Mouse (Mus musculus): ENCODE measurements around the gene Nckap1.
"Not testable (repeated sequence)": the region's sequence is repeated elsewhere in the genome, so short reads cannot be mapped to it uniquely, and the experiment has no call there.

The Nckap1 gene

DNA sequence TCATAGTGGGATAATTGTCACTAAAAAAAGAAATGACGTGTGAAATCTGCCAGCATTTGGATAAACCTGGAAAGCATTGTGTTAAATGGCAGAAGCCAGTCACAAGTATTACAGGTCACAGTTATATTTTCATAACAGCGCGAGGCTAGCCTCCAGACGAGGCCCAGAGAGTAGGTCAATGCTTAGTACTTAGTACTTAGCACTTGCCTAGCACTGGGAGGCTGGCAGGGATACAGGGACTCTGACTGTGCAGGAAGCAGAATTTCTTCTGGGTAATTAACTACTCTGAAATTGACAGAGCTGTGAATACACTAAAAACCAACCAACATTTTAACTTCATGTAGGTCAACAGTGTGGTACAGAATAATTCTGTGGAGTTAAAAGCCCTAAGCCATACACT is 13.8 kb downstream of the Nckap1 start:
- in situ Hi-C loops (cut with MboI; ENCODE audit: low pct_unique_long_range_greater_than_20kb in 1 of 2, low sequenced_read_pairs in 2 of 2, unreplicated experiment in 1 of 2): no loop called here

DNA sequence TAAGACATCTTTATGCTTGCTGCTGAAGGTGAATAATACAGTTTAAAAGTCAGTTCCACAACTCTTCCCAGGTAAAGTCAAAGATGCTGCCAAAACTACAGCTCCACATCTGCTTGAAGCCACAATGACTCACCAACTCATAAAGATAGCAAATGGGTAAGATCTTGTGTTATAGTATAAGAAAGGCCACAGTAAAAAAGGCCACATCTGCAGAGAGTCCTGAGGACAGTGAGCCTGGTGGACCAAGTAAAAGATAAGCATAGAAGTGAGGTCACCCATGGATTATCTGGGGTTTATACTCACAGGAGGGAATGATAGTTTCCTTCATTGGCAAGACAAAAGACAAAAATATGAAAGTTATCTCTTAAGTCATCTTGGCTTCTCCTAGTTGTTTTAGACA is 18.9 kb downstream of the Nckap1 start:
- in situ Hi-C loops (cut with MboI; ENCODE audit: low pct_unique_long_range_greater_than_20kb in 1 of 2, low sequenced_read_pairs in 2 of 2, unreplicated experiment in 1 of 2): no loop called here

DNA sequence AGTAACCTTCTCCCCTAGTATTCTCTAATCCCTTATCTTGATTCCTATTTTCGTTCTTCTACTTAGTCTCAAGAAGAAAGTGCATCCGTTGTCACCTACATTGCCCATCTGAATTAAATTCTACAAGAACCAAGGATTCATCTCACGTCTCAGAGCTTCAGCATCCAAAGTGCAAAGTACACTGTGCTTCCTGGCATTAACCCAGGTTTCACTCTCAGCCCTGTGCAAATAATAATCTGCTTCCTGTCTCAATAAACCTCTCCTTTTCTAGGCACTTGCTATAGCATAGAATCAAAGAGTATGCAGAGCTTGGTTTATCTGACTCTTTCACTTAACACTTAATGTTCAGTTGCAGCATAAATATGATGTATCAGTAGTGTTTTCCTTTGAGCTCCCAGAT is 19.7 kb downstream of the Nckap1 start:
- in situ Hi-C loops (cut with MboI; ENCODE audit: low pct_unique_long_range_greater_than_20kb in 1 of 2, low sequenced_read_pairs in 2 of 2, unreplicated experiment in 1 of 2): no loop called here

DNA sequence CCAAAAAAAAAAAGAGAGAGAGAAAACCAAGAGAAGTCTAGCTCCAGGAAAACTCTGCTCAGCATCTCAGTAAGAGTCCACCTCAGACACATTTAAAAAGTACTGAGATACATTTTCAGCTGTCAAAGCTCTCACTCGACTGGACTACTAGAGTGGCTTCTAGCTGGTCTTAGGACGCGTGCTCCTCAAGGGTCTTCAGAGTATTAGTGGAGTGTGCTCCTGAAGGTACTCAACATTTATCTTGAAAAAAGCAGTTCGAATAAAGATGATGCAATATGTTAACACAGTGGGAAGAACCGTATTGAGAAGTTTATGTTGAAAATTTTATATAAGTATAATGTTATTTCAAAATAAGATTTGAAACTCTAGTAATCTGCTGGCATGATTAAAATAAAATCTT is 20.4 kb downstream of the Nckap1 start:
- in situ Hi-C loops (cut with MboI; ENCODE audit: low pct_unique_long_range_greater_than_20kb in 1 of 2, low sequenced_read_pairs in 2 of 2, unreplicated experiment in 1 of 2): no loop called here

DNA sequence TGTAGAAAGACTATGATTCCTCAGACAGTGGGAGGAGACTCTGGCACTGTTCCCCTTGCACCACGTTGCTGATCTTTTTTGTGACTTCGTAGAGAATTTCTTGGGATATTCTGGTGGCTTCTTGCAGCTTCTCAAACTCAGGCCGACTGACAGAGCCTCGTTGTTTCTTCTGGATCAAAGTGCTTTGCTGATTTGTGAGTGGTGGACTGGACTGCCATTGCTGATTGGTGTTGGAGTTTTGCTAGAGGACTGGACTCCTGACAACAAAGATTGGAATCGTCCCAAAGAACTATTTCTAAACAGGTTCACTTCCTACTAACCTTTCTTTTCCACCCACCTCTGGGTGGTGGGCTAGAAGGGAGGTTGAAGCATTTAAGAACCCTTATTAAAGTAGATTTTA is 21.5 kb downstream of the Nckap1 start:
- in situ Hi-C loops (cut with MboI; ENCODE audit: low pct_unique_long_range_greater_than_20kb in 1 of 2, low sequenced_read_pairs in 2 of 2, unreplicated experiment in 1 of 2): no loop called here

DNA sequence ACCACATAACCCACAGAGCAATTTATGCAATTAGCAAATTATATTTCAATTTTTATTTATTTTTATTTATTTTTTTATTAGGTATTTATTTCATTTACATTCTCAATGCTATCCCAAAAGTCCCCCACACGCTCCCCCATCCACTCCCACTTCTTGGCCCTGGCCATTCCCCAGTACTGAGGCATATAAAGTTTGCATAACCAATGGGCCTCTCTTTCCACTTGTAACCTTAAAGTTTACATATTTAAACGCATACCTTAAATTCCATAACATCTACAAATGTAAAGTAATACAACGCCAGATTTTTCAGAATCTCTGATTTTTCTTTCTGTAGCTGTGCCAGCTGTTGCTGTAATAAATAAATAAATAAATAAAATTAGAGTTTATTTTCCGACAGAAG is 26.7 kb downstream of the Nckap1 start:
- in situ Hi-C loops (cut with MboI; ENCODE audit: low pct_unique_long_range_greater_than_20kb in 1 of 2, low sequenced_read_pairs in 2 of 2, unreplicated experiment in 1 of 2): no loop called here

DNA sequence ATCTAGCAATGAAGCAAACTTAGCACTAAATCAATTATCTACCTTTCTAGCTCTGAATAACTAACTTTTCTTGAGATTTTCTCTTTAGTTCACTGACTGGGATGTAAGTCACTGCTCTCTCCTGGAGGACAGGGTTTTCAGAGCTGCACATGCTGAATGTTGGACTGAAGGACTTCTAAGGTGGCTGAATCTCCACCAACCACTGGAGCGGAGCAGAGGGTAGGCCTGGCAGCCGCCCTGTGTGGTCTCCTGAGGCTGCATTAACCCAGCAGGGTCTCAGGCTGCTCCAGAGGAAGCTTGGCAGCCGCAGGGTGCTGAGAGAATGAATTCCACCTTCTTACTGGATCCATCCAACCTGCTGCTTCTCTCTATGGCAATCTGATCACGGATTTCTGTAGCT is 31.5 kb downstream of the Nckap1 start:
- in situ Hi-C loops (cut with MboI; ENCODE audit: low pct_unique_long_range_greater_than_20kb in 1 of 2, low sequenced_read_pairs in 2 of 2, unreplicated experiment in 1 of 2): no loop called here

DNA sequence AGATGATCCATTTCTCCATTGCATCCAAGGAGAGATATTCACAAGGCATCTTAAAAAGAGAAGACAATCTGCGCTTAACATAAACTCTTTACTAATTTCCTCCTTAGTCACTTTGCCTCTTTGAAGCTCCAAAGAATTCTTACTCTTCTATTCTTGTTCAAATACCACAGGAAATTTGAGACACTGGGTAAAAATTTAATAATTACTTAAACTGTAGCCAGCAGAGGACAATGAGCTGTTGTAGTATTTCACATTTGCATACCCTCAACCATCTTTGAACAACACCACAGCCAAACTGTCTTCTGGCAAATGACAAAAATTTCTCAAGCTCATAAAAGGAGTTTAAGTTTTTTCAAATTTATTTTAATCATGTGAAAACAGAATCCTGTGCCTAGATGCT is 33.3 kb downstream of the Nckap1 start:
- in situ Hi-C loops (cut with MboI; ENCODE audit: low pct_unique_long_range_greater_than_20kb in 1 of 2, low sequenced_read_pairs in 2 of 2, unreplicated experiment in 1 of 2): no loop called here

DNA sequence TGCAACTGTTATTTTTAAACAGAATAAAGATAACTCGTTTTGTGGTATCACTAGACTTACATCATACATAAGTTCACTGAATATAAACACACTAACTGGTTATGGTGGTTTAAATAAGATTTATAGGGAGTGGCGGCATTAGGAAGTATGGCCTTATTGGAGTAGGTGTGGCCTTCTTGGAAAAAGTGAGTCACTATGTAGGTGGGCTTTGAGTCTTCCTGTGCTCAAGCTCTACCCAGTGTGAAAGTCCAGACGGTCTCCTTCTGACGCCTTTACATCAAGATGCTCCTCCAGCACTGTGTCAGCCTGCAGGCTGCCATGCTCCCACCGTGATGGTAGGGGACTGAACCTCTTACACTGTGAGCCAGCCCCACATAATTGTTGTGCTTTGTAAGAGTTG is 38.4 kb downstream of the Nckap1 start:
- in situ Hi-C loops (cut with MboI; ENCODE audit: low pct_unique_long_range_greater_than_20kb in 1 of 2, low sequenced_read_pairs in 2 of 2, unreplicated experiment in 1 of 2): no loop called here

DNA sequence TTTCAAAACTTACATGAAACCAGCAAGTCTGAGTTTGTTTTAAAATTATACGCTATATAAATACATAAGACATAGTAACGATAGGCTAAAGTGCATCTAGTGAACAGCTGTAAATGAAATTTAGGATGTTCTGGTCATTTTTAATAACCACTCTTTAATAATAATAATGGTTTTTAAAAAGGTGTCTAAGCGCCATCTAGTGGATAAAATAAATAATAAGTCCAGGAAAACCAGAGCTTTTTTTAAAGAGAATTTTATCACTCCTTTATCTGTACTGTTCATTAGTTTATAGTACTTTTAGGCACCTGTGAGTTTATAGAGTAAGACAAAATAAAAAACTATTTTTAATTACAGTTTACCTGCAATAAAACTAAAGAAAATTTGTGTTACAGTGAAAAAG is 44.0 kb downstream of the Nckap1 start:
- in situ Hi-C loops (cut with MboI; ENCODE audit: low pct_unique_long_range_greater_than_20kb in 1 of 2, low sequenced_read_pairs in 2 of 2, unreplicated experiment in 1 of 2): no loop called here

DNA sequence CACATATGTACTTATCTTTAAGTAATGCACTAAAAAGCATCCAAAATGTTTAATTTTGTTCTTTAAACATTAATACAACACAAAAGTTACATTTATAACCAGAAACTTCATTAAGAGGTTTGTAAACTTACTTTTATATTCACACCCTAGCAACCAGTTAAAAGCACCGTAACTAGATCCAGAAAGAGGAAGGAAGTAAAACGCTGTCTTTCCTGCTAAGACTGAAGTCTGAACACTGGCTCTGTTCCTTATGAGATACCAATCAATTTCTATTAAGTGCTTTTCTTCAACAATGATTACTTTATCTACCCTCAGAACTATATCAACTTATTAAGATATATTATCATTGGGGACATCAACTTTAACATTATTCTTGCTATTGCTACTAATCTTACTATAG is 44.6 kb downstream of the Nckap1 start:
- in situ Hi-C loops (cut with MboI; ENCODE audit: low pct_unique_long_range_greater_than_20kb in 1 of 2, low sequenced_read_pairs in 2 of 2, unreplicated experiment in 1 of 2): no loop called here

DNA sequence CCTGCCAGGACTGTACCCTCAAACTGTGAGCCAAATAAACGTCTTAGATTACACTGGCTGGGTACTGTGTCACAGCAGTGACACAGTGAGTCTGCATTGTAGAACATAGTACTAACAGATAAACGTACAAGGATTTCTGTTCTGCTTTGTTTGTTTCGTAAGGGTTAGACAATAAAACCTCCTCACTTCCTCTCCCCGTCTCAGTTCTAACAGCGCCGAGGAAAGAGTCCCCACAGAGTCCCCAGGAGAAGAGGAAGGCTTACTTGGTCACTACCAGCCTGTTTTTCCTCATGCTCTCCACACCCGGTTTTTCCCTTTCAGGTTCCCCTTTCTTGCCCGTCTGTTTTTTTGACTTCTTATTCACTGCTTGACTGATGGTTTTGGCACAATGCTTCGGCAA is 56.9 kb downstream of the Nckap1 start:
- in situ Hi-C loops (cut with MboI; ENCODE audit: low pct_unique_long_range_greater_than_20kb in 1 of 2, low sequenced_read_pairs in 2 of 2, unreplicated experiment in 1 of 2): loop anchor here in 1 of 2 experiments (25.0 kb wide), 1 partner anchor 187 kb away; no protein-coding TSS in a partner anchor

DNA sequence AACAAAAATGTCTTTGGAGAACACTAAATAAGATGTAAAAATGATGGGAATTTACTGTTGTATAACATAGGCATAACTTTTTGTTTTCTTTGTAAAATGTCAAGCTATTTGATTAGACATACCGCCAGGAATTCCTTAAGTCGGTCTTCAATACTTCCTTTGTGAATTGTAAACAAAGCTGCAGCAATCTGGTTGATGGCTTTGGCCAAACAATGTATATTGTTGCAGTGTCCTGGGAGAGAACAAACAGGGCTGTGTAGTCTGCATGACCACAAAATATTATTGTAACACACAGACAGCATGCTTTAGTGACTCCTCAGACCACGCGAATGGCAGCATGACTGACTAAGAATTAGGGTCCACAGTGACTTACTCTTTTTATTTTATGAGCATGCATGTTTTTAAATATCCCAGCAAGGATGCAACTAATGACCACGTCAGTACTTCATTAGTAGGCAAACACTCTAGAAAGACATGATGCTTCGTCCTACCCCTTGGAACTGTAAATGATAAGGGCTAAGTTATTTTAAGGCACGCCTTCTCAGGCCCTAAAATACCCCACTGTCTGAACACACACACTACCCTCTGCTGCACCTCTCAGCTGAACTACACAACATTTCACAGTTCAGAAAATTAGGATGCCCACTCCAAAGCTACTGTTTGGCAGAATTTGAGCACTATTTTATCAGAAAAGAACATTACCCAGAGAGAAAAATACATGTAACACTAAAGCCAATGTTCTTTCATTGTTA is 75.0 kb downstream of the Nckap1 start:
- in situ Hi-C loops (cut with MboI; ENCODE audit: low pct_unique_long_range_greater_than_20kb in 1 of 2, low sequenced_read_pairs in 2 of 2, unreplicated experiment in 1 of 2): loop anchor here in 1 of 2 experiments (25.0 kb wide), 1 partner anchor 169 kb away; no protein-coding TSS in a partner anchor

DNA sequence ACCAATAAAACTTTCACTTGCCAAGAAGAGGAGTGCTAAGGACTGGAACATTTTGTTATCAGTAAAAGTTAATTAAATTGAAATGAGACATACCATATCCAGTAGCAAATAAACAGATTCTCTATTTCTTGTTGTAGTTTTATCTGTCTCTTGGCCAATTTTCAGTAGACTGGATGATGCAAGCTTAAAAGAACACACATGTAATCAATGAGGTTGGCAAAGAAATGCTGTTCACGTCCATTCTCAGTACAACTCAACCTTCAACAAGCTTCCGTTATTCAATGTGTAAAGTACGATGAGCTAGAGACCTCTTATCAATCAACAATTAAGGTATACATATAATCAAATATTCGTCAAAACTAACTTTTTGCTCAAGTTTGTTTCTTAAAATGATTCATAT is 79.0 kb downstream of the Nckap1 start:
- in situ Hi-C loops (cut with MboI; ENCODE audit: low pct_unique_long_range_greater_than_20kb in 1 of 2, low sequenced_read_pairs in 2 of 2, unreplicated experiment in 1 of 2): loop anchor here in 1 of 2 experiments (25.0 kb wide), 1 partner anchor 165 kb away; no protein-coding TSS in a partner anchor

DNA sequence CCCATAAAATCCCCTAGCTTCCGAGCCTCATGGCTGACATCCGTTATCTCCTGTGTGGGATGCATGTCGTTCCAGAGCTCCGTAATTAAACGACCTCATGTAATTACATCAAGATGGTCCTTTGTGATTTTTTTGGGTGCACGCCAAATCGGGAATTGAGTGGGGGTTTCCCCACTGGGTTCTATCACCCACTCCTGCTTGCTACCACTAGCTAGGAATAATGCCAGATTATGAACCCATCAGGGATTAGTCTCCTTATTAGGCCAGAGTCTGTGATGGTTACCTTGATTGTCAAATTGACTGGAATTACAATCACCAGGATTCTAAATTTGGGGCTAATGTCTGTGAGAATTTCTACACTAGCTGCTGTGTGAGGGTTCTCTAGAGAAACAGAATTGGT is 85.9 kb downstream of the Nckap1 start:
- in situ Hi-C loops (cut with MboI; ENCODE audit: low pct_unique_long_range_greater_than_20kb in 1 of 2, low sequenced_read_pairs in 2 of 2, unreplicated experiment in 1 of 2): not testable (repeated sequence)

DNA sequence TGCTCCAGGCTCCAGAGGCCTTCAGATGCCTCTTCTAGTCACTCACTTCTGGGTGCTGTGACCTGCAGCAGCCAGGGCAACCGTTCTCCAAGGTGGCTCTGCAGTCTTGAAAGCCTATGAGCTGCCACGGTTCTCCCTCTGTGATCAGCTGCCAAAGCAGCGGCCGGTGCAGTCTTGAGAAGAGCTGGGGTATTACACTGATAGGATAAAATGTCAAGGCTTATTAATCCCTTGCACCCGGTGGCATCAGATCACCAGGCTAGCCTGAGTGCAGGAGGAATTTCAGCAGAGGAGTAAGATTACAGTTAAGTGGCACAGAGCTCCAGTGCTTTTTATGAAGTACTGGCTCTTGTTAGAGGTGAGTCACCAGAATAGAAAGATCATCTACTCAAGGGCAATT is 94.3 kb downstream of the Nckap1 start:
- in situ Hi-C loops (cut with MboI; ENCODE audit: low pct_unique_long_range_greater_than_20kb in 1 of 2, low sequenced_read_pairs in 2 of 2, unreplicated experiment in 1 of 2): no loop called here

DNA sequence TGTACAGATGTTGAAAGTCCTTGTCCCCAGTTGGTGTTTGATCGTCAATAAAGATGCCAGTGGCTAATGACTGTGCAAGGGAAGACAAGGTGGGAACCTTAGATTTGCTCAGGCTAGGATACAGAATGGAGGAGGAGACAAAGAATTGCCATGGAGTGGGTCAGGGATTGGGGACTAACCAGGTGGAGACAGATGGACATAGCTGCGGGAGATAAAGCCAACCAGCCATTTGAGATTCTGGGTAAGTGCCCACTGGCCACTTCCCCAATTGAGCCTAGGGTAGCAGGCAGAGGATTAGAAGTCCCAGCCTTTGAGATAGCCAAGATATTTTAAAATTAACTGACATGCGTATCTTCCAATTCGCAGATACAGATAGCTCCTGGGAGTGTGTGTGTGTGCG is 96.2 kb downstream of the Nckap1 start:
- in situ Hi-C loops (cut with MboI; ENCODE audit: low pct_unique_long_range_greater_than_20kb in 1 of 2, low sequenced_read_pairs in 2 of 2, unreplicated experiment in 1 of 2): no loop called here

DNA sequence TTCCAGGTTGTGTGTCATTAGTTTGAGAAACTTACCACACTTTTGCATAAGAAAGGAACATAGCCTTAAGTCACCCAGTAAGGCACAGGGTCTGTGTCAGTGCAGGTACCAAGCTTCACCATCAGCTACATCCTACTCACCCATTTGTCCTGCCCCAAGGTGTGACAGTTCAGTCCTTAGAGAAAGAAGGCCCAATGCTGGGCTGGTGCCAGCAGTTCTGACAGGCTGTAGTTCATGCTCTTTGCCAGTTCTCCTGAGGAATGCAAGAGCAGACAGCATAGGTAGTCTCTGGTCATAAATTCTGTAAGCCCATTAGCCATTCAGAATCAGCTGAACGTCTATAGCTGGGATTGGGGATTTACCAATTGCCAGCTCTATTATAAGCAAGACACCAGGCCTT is 105.3 kb downstream of the Nckap1 start:
- in situ Hi-C loops (cut with MboI; ENCODE audit: low pct_unique_long_range_greater_than_20kb in 1 of 2, low sequenced_read_pairs in 2 of 2, unreplicated experiment in 1 of 2): no loop called here

DNA sequence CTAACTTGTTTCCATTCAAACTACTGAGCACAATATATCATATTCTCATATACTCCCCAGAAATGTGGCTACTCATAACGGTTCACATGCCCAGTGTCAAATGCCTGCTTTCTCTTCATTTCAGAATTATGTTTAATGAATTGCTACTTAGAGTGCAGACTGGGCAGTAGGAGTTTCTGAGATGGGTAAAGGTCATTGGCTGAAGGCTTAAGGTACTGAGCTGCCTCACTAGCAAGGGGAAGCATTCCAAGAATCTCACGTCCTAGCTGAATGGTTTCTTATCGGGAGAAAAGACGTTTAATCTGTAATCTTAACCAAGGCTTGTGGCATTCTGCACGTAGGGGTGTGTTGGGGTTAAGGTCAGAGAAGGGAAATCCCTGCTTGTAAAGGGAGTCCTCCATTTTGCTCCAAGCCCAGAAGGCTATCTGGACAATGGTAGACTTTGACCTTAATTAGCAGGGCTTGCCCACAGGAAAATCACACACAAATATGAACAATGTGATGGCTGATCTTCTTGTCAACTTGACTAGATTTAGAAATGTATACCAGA is 106.9 kb downstream of the Nckap1 start:
- in situ Hi-C loops (cut with MboI; ENCODE audit: low pct_unique_long_range_greater_than_20kb in 1 of 2, low sequenced_read_pairs in 2 of 2, unreplicated experiment in 1 of 2): no loop called here
